Mouse (Mus musculus) stomach, embryonic 15.5 days (tissue): Measurements from ENCODE around the gene Smo. TPM values are rescaled to one million over a fixed set of nuclear protein-coding genes. Genes with fewer than 3 reads are reported as not detected.

Experiments used
- ATAC-seq: fragments of 200-750 bp; cut with Nextera tagmentation; 2 replicates; pipeline ENCODE4 v1.8.0; 2017; ENCODE audit warnings: low read depth, moderate number of reproducible peaks, moderate TSS enrichment; ENCODE audit not compliant: insufficient read depth, low FRiP score
- H3K27ac ChIP-seq: fragments of 300-500 bp; sonication (generic); 2 replicates; pipeline ENCODE4 v1.5.1; 2015; ENCODE audit warnings: mild to moderate bottlenecking, inconsistent platforms
- H3K27me3 ChIP-seq: fragments of 300-500 bp; sonication (generic); replicated peaks from 2 replicates; pipeline ENCODE4 v1.6.1; 2015; ENCODE audit warnings: inconsistent platforms
- H3K36me3 ChIP-seq: fragments of 300-500 bp; sonication (generic); 2 replicates; pipeline ENCODE4 v1.6.1; 2015; ENCODE audit warnings: inconsistent platforms
- H3K4me1 ChIP-seq: fragments of 300-500 bp; sonication (generic); 2 replicates; pipeline ENCODE4 v1.6.1; 2015; ENCODE audit warnings: inconsistent platforms
- H3K4me2 ChIP-seq: fragments of 300-500 bp; sonication (generic); 2 replicates; pipeline ENCODE4 v1.6.1; 2015; ENCODE audit warnings: mild to moderate bottlenecking, inconsistent platforms
- H3K4me3 ChIP-seq: fragments of 300-500 bp; sonication (generic); replicated peaks from 2 replicates; pipeline ENCODE4 v1.5.1; 2015; ENCODE audit warnings: inconsistent platforms
- H3K9ac ChIP-seq: fragments of 300-500 bp; sonication (generic); 2 replicates; pipeline ENCODE4 v1.6.1; 2015; ENCODE audit warnings: inconsistent platforms
- H3K9me3 ChIP-seq: fragments of 300-500 bp; sonication (generic); 2 replicates; pipeline ENCODE4 v1.6.1; 2016; ENCODE audit warnings: inconsistent platforms
- WGBS: fragments of 180-500 bp; shearing (Covaris S2); methylation state at CpG from one replicate; pipeline ENCODE4 v1.1.7; 2015; 5-methylcytosine and 5-hydroxymethylcytosine counted together
- polyA plus RNA-seq: library from polyadenylated mRNA; unstranded; fragments of >200 nt; fragmentation: Nextera tagmentation; extraction: Ambion mirVana; gene quantifications from 2 replicates; pipeline ENCODE4 v1.2.1, GENCODE M21; 2015

The Smo gene
- polyA plus RNA-seq, 1 experiment from 2014 or later = 36.0 TPM

DNA sequence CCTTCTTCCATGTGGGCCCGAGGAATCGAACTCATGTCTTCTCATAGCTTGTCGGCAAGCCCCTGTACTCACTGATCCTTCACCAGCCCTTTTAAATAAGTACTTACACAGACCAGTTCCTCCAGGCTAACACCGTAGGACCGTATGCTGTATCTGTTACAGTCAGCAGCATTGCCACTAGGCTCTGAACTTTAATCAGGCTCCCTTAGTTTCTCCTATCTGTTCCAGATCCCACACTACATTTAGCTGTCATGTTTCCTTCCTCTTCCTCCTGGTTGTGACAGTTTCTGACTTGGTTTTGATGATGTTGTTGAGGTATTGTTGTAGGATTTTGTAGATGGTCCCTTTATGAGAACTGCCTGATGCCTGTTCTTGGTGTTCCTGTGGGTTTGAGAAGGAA, 31.2 kb upstream of the Smo start:
- no peak overlapping the region for H3K27ac ChIP-seq
- H3K36me3 ChIP-seq = no peaks in the 10 kb centered on the region
- no peaks in the 10 kb centered on the region for H3K27me3 ChIP-seq
- 0 out of 2 replicates have a peak, but pooled peaks cover 4% of the 10 kb centered on the region for H3K4me1 ChIP-seq
- no peaks in the 10 kb centered on the region for H3K9me3 ChIP-seq
- 82% methylated on average over 5 of the region's 5 CpGs for WGBS
- no peak for ATAC-seq
- no peak overlapping the region for H3K4me3 ChIP-seq
- no peak overlapping the region for H3K9ac ChIP-seq
- H3K4me2 ChIP-seq = no peak overlapping the region

DNA sequence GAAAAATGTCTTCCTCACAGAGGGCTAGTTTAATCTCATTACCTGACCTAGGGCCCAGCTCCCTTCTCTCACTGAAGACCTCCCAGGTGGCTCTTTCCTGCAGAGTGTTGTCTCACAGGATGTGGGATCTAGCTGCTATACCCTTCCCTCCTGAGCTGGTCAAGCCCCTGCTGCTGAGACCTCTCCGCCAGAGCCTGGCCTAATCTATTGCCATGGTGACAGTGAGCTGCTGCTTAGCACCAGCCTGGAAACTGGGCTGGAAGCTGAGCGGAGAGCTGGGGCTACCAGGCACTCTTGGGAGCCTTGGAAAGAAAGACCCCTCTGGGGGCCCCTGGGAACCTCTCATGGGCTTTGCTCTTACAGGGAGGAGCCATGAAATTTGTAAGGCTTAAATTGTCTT, 27.4 kb upstream of the Smo start:
- no peak for ATAC-seq
- Histone ChIP-seq H3K27me3 (no peaks in the 10 kb centered on the region), H3K4me2 (no peak overlapping the region), H3K4me3 (no peak overlapping the region), H3K4me1 (0 out of 2 replicates have a peak, but pooled peaks cover 4% of the 10 kb centered on the region), H3K36me3 (no peaks in the 10 kb centered on the region), H3K27ac (no peak overlapping the region), H3K9ac (no peak overlapping the region), H3K9me3 (no peaks in the 10 kb centered on the region)
- 29% methylated on average over 2 of the region's 2 CpGs for WGBS

DNA sequence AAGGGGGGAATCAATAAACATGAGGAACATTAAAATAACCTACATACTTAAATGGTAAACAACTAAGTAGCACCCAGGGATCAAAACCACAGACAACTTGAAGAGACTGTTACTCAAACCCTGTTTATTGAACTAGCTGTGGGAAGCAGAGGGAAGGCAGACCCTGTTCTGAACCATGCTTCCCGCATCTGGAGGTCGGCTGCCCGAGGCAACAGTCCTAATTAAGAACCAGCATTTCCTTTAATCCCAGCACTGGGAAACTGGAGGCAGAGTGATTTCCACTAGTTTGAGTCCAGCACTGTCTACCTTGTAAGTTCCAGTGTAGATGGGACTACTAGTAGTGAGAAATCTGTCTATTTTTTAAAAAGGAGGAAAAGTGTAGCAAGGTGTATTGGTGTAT, 24.0 kb upstream of the Smo start:
- Histone ChIP-seq H3K27me3 (no peaks in the 10 kb centered on the region), H3K9me3 (no peaks in the 10 kb centered on the region), H3K4me1 (0 out of 2 replicates have a peak, but pooled peaks cover 4% of the 10 kb centered on the region), H3K4me3 (no peak overlapping the region), H3K36me3 (no peaks in the 10 kb centered on the region), H3K4me2 (no peak overlapping the region), H3K27ac (no peak overlapping the region), H3K9ac (no peak overlapping the region)
- no peak for ATAC-seq
- 80% methylated on average over 3 of the region's 3 CpGs for WGBS

GRCm38 (mm10) chr6:29712011-29712584, 23.2 kb upstream of the Smo start:
- Histone ChIP-seq H3K4me3 (no peak overlapping the region), H3K4me2 (no peak overlapping the region), H3K27ac (no peak overlapping the region), H3K27me3 (no peaks in the 10 kb centered on the region), H3K9me3 (no peaks in the 10 kb centered on the region), H3K4me1 (0 out of 2 replicates have a peak, but pooled peaks cover 4% of the 10 kb centered on the region), H3K9ac (no peak overlapping the region), H3K36me3 (no peaks in the 10 kb centered on the region)
- 39% methylated on average over 3 of the region's 3 CpGs for WGBS
- no peak for ATAC-seq

DNA sequence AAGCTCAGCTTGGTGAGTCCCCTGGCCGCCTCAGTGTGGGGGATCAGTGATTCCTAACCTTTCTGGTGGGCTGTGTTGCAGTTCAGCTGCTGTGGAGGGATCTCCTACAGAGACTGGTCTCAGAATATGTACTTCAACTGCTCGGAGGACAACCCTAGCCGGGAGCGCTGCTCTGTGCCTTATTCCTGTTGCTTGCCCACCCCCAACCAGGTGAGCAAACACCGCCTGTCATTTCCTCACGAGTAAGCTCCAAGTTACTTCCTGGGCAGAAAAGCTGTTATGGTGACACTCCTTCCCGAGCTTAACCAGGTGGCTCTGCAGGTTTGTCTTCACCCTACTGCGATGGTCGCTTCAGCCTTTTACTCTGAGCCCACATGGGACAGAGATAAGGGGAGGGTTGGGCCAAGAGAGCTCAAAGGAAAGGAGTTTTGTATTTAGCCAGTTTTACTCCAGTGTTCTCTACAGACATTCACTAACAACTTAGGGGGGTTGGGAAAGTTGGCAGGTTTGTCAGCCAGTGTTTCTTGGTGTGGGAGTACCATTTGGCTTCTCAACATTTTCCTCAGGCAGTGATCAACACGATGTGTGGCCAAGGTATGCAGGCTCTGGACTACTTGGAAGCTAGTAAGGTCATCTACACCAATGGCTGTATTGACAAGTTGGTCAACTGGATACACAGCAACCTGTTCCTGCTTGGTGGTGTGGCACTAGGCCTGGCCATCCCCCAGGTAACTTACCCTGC, 18.5 kb upstream of the Smo start:
- H3K36me3 ChIP-seq = no peaks in the 10 kb centered on the region
- no peak overlapping the region for H3K4me3 ChIP-seq
- H3K4me1 ChIP-seq = peaks cover 17% of the 10 kb centered on the region
- H3K27ac ChIP-seq = peak overlapping the region; percentile 44; the same call in 1 of the 2 replicates
- no peak overlapping the region for H3K9ac ChIP-seq
- H3K9me3 ChIP-seq = no peaks in the 10 kb centered on the region
- H3K4me2 ChIP-seq = no peak overlapping the region
- WGBS = 51% methylated on average over 10 of the region's 10 CpGs
- ATAC-seq = peak; percentile 65
- no peaks in the 10 kb centered on the region for H3K27me3 ChIP-seq

DNA sequence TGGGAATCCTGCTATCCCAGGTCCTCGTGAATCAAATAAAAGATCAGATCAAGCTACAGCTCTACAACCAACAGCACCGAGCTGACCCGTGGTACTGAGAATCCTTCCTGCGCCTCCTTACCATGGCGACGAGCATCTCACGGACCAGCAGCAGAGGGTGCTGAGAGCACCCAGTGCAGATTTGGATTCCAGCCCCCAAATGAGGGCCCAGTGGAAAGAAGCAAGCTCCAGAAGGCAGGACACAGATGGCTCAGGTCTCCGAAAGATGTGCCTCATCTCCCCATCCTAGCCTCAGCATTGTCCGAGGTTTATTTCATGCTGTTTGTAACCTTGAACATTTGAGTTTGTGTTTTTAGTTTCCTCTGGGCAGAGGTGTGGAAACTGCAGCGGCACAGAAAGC, 17.8 kb upstream of the Smo start:
- H3K4me2 ChIP-seq = no peak overlapping the region
- WGBS = 57% methylated on average over 10 of the region's 10 CpGs
- no peak overlapping the region for H3K9ac ChIP-seq

DNA sequence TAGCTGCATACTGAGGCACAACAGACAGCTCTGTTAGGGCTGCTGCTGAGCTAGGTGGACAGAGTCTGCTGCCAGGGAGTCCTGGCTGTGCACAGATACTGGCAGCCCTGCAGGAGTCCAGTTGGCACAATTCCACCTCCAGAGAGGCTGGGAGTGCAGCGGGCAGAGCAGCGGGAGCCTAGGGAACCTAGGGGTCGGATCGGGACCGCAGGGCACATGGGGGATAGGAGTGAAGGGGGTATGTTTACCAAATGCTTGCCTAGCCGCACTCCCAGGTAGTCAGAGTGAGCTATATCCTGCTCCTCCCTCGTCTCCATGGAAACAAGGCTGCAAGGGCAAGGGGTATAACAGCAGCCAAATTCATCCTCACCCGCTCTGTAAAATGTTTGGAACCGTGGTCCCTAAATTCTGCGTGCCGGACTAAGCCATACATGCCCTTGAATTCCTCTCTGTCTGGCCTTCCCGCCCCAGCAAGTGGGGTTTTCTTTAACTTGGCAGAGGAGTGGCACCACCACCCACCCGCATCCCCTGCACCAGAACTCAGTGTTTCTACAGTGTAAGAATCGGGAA, 17.3 kb upstream of the Smo start:
- H3K4me1 ChIP-seq = peaks cover 17% of the 10 kb centered on the region
- ATAC-seq = peak; percentile 28; the same call in 1 of the 2 replicates
- no peaks in the 10 kb centered on the region for H3K36me3 ChIP-seq
- no peaks in the 10 kb centered on the region for H3K9me3 ChIP-seq
- no peaks in the 10 kb centered on the region for H3K27me3 ChIP-seq
- peak overlapping the region; percentile 40; the same call in 1 of the 2 replicates for H3K4me2 ChIP-seq
- 21% methylated on average over 14 of the region's 14 CpGs for WGBS
- 0 out of 2 replicates have a peak overlapping the region, but pooled peaks have one; percentile 6 for H3K4me3 ChIP-seq
- H3K27ac ChIP-seq = no peak overlapping the region
- no peak overlapping the region for H3K9ac ChIP-seq

More for the DNA sequence above, 17.8 kb upstream of the Smo start:
- ATAC-seq = no peak
- Histone ChIP-seq H3K27me3 (no peaks in the 10 kb centered on the region), H3K27ac (no peak overlapping the region), H3K9me3 (no peaks in the 10 kb centered on the region), H3K36me3 (no peaks in the 10 kb centered on the region), H3K4me1 (peaks cover 17% of the 10 kb centered on the region), H3K4me3 (no peak overlapping the region)

- peak overlapping the region; percentile 64 for H3K4me2 ChIP-seq
- H3K9me3 ChIP-seq = no peaks in the 10 kb centered on the region
- ATAC-seq = peak; percentile 70; the same call in 1 of the 2 replicates
- peak overlapping the region; percentile 39 for H3K4me3 ChIP-seq
- H3K4me1 ChIP-seq = peaks cover 17% of the 10 kb centered on the region
- no peaks in the 10 kb centered on the region for H3K36me3 ChIP-seq
- H3K27ac ChIP-seq = peak overlapping the region; percentile 48
- H3K27me3 ChIP-seq = no peaks in the 10 kb centered on the region
- 14% methylated on average over 15 of the region's 15 CpGs for WGBS
- H3K9ac ChIP-seq = 0 out of 2 replicates have a peak overlapping the region, but pooled peaks have one; percentile 4
Measured at GRCm38 (mm10) chr6:29718894-29719329, 16.4 kb upstream of the Smo start.

GRCm38 (mm10) chr6:29721890-29722289, 13.4 kb upstream of the Smo start:
- H3K4me1 ChIP-seq = peaks cover 17% of the 10 kb centered on the region
- H3K4me3 ChIP-seq = no peak overlapping the region
- no peak overlapping the region for H3K9ac ChIP-seq
- H3K4me2 ChIP-seq = no peak overlapping the region
- no peak overlapping the region for H3K27ac ChIP-seq
- WGBS = 60% methylated on average over 2 of the region's 2 CpGs
- no peaks in the 10 kb centered on the region for H3K36me3 ChIP-seq
- ATAC-seq = no peak
- H3K27me3 ChIP-seq = no peaks in the 10 kb centered on the region
- H3K9me3 ChIP-seq = no peaks in the 10 kb centered on the region

DNA sequence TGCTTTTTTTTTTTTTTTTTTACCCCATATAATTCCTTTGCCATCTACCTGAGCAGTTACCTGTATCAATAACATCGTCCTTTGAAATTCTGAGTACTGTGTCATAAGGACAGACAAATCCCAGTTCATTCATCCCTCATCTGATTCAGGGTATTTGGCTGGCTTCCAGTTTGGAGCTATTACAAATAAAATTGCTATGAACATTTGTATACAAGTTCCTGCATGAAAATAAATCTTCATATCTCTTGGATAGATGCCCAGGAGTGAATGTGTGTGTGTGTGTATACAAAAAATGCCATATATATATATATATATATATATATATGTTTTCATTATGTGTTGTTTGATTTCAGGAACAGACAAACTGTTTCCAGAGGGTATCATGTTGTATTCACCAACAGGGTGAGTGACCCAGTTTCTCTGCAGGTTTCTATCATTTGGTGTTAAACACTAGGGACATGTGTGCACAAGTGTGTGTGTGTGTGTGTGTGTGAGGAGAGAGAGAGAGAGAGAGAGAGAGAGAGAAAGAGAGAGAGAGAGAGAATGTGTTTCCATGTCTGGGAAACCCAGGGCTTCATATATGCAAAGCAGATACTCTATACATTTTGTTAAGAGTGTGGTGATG, 8.6 kb upstream of the Smo start:
- no peaks in the 10 kb centered on the region for H3K36me3 ChIP-seq
- H3K4me1 ChIP-seq = no peaks in the 10 kb centered on the region
- 35% methylated on average over 1 of the region's 1 CpGs for WGBS
- no peaks in the 10 kb centered on the region for H3K9me3 ChIP-seq
- no peak overlapping the region for H3K9ac ChIP-seq
- ATAC-seq = no peak
- H3K27me3 ChIP-seq = no peaks in the 10 kb centered on the region
- no peak overlapping the region for H3K4me3 ChIP-seq
- no peak overlapping the region for H3K4me2 ChIP-seq
- H3K27ac ChIP-seq = no peak overlapping the region

DNA sequence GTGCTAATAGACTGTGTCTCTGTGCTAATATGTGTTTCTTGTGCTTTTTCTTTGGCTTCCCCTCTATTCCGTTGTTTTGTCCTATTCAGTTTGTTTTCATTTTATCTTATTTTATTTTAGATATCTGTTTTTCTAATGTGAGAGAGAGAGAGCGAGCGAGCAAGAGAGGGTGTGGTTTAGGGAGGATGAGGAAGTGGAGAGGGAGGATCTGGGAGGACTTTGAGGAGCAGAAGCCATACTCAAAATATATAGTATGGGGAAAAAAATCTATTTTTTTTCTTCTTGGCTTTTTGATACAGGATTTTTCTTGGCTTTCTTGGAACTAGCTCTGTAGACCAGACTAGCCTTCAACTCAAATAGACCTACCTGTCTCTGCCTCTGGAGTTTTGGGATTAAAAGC, 7.3 kb upstream of the Smo start:
- Histone ChIP-seq H3K36me3 (no peaks in the 10 kb centered on the region), H3K9ac (no peak overlapping the region), H3K9me3 (no peaks in the 10 kb centered on the region), H3K27ac (no peak overlapping the region), H3K27me3 (no peaks in the 10 kb centered on the region), H3K4me3 (no peak overlapping the region), H3K4me1 (no peaks in the 10 kb centered on the region), H3K4me2 (no peak overlapping the region)
- ATAC-seq = no peak
- 75% methylated on average over 3 of the region's 3 CpGs for WGBS

GRCm38 (mm10) chr6:29729491-29729890, 5.8 kb upstream of the Smo start:
- no peak for ATAC-seq
- Histone ChIP-seq H3K36me3 (no peaks in the 10 kb centered on the region), H3K9me3 (no peaks in the 10 kb centered on the region), H3K27ac (no peak overlapping the region), H3K4me1 (no peaks in the 10 kb centered on the region), H3K4me2 (no peak overlapping the region), H3K9ac (no peak overlapping the region), H3K4me3 (no peak overlapping the region), H3K27me3 (no peaks in the 10 kb centered on the region)
- WGBS = 74% methylated on average over 1 of the region's 1 CpGs
